ENCODE assay signal across 8 mouse cellular contexts in the genomic region with DNA sequence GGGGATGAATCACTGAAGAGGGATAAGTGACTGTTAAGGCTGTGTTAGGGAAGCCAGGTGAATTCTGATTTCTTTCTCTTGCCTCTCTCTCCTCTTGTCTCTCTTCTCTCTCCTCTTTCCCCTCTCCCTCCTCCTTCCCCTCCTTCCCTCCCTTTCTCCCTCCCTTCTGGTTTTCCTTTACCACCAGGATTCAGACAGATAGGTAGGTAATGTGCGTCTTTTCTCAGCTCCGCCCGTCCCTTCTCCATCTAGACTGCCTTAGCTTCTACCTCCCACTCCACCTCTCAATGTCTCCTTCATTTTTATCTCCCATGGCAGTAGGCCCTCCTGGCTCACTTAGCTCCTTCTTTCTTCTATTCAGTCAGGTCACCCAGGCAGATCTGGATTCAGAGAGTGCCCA. TPM values are rescaled to one million over a fixed set of nuclear protein-coding genes. Genes with fewer than 3 reads are reported as not detected.
DNase-seq lines count a peak whose midpoint lies in the region; ATAC-seq and TF ChIP-seq lines count a peak whose summit lies in the region.

No protein-coding gene starts in this region.

- H3K4me3 ChIP-seq in spleen, adult 2 months (ENCODE audit: extremely low read depth, insufficient read depth, insufficient read length) = peak overlapping the region; percentile 75; the same call in 1 of the 2 replicates
- peak overlapping the region; percentile 61 for H3K4me3 ChIP-seq in liver, embryonic 11.5 days (ENCODE audit: low read depth, low read length)

- no peak overlapping the region for H3K27ac ChIP-seq in spleen, adult 2 months (ENCODE audit: insufficient read depth, low read length)
- H3K27ac ChIP-seq in liver, embryonic 11.5 days (ENCODE audit: low read depth, low read length) = no peak overlapping the region

- ATAC-seq in liver, embryonic 11.5 days (replicated peaks; ENCODE audit: low FRiP score) = no peak

- peaks cover 7% of the 10 kb centered on the region for H3K4me1 ChIP-seq in spleen, adult 2 months (ENCODE audit: control insufficient read depth, insufficient read depth, insufficient read length)
- peaks cover 30% of the 10 kb centered on the region for H3K4me1 ChIP-seq in liver, embryonic 11.5 days (replicated peaks; ENCODE audit: control insufficient read depth, insufficient read depth, low read length)

- H3K4me2 ChIP-seq in liver, embryonic 11.5 days = peak overlapping the region; percentile 100

- no peaks in the 10 kb centered on the region for H3K27me3 ChIP-seq in spleen, adult 2 months (ENCODE audit: control insufficient read depth, insufficient read depth, low read length)
- H3K27me3 ChIP-seq in liver, embryonic 11.5 days (replicated peaks; ENCODE audit: control insufficient read depth, insufficient read depth, low read length) = peaks cover 17% of the 10 kb centered on the region

- no peak for TF ChIP-seq POLR2A in spleen, adult 2 months (IDR thresholded peaks at IDR 0.05; ENCODE audit: low read depth, low read length)

- peak; percentile 50 for DNase-seq in cerebellum, adult 9-10 months
- DNase-seq in cerebellum, postnatal 25 days = no peak
- DNase-seq in spleen, adult 2 months (ENCODE audit: low read depth in 1 of 2, low spot score in 2 of 2) = no peak
- DNase-seq in spleen, postnatal 10 days (ENCODE audit: low spot score in 2 of 2) = no peak
- DNase-seq in liver, embryonic 11.5 days (ENCODE audit: low spot score) = peak; percentile 31
- no peak for DNase-seq in T-cell, adult 2 months (ENCODE audit: low spot score)
- DNase-seq in embryo, embryonic 11 days = no peak
- DNase-seq in left cerebral cortex, adult 18-20 months (ENCODE audit: low spot score in 2 of 2) = no peak

- no peak for TF ChIP-seq CTCF in spleen, adult 2 months (IDR thresholded peaks at IDR 0.05; ENCODE audit: extremely low read depth, insufficient read depth, insufficient read length, insufficient replicate concordance)

- H3K9ac ChIP-seq in liver, embryonic 11.5 days (ENCODE audit: low read depth, low read length) = peak overlapping the region; percentile 61

- no peaks in the 10 kb centered on the region for H3K36me3 ChIP-seq in spleen, adult 2 months (ENCODE audit: control insufficient read depth, insufficient read depth, low read length)
- H3K36me3 ChIP-seq in liver, embryonic 11.5 days (ENCODE audit: control insufficient read depth, insufficient read depth, low read length) = no peaks in the 10 kb centered on the region

- no peaks in the 10 kb centered on the region for H3K9me3 ChIP-seq in liver, embryonic 11.5 days (ENCODE audit: control insufficient read depth, low read length)

- WGBS in spleen, adult 2 months = 58% methylated on average over 3 of the region's 3 CpGs
- WGBS in liver, embryonic 11.5 days = 31% methylated on average over 3 of the region's 3 CpGs

RNA-seq across cellular contexts. Expression of gene Inka2, which starts 1.2 kb away (rescaled TPM):
- polyA plus RNA-seq in spleen, adult 2 months (2012; rRNA removed) = 0.66 and 0.68 TPM in 2 replicates
- polyA plus RNA-seq in liver, embryonic 11.5 days (2014; fragmentation: Nextera tagmentation; extraction: Ambion mirVana) = 0.23 and 0.36 TPM in 2 replicates
- 100 to 1,000 TPM; 106 to 114 TPM for total RNA-seq in left cerebral cortex, adult 18-20 months (2021)

RNA-seq across cellular contexts. Expression of gene Ddx20, which starts 18.2 kb away (rescaled TPM):
- polyA plus RNA-seq in spleen, adult 2 months (2012; rRNA removed) = 10.7 and 35.7 TPM in 2 replicates
- 41.0 and 45.9 TPM in 2 replicates for polyA plus RNA-seq in liver, embryonic 11.5 days (2014; fragmentation: Nextera tagmentation; extraction: Ambion mirVana)
- total RNA-seq in left cerebral cortex, adult 18-20 months (2021) = 10 to 100 TPM; 12.6 to 14.4 TPM

Comparison
In these comparisons a context has a peak if more than half of its experiments do, and no peak if none do; other contexts are left out.
1. DNase-seq: peak in cerebellum, adult 9-10 months (single experiment) and liver, embryonic 11.5 days (single experiment); none in cerebellum, postnatal 25 days (0 of 2), spleen, adult 2 months (0 of 2), spleen, postnatal 10 days (0 of 2), T-cell, adult 2 months (single experiment), embryo, embryonic 11 days (single experiment) and left cerebral cortex, adult 18-20 months (0 of 2).